Mouse (Mus musculus): ENCODE results near the gene Timp3. TPM values are rescaled to one million over a fixed set of nuclear protein-coding genes. Genes with fewer than 3 reads are reported as not detected.

Gene Timp3
- polyA plus RNA-seq, 1 experiment from 2014 or later = 91.0 TPM

DNA sequence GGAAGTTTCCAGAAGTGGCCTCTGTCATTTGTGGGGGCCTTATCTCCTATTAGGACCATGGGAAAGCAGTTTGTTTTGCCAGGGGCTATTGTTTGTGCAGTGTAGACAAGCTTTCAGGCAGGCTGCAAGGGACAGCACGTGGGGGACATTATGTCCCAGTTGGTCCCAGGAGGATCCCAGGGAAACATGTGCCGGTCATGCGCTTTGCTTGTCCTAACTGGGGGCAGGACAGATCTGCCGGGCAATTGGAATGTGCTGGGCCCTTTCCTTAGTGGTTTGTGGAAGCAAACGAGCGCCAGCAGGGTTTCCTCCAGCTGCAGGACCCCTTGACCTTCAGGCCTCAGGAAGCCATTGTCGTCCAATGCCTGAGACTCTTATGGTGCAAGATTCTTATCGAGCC lies 41.4 kb downstream of the Timp3 start:
- Histone ChIP-seq H3K36me3 (ENCODE audit: control insufficient read depth, insufficient read depth, low read length) (peaks cover 34% of the 10 kb centered on the region), H3K4me3 (ENCODE audit: control insufficient read depth in 1 of 2, insufficient read depth in 1 of 2, low read depth in 1 of 2, low read length in 2 of 2) (no peak overlapping the region), H3K27me3 (ENCODE audit: control insufficient read depth, insufficient read depth, low read length) (no peaks in the 10 kb centered on the region), H3K9ac (ENCODE audit: low read length) (no peak overlapping the region), H3K4me1 (ENCODE audit: control insufficient read depth in 2 of 2, insufficient read depth in 2 of 2, low read length in 2 of 2) (peaks cover 54 to 77% of the 10 kb centered on the region in 2 experiments), H3K27ac (replicated peaks in 1 of 2; ENCODE audit: control insufficient read depth in 1 of 2, insufficient read depth in 1 of 2, low read depth in 2 of 2, low read length in 2 of 2) (peak overlapping the region; percentile 17 to 39; a peak in 2 of 4 replicates), H3K9me3 (ENCODE audit: control insufficient read depth, low read length) (no peaks in the 10 kb centered on the region), H3K4me2 (ENCODE audit: low read length) (no peak overlapping the region)
- whole genome bisulfite sequencing = 27% methylated on average over 8 of the region's 8 CpGs
- peak; percentile 55; the same call in 1 of the 2 replicates for ATAC-seq (ENCODE audit: insufficient number of reproducible peaks, insufficient read depth, low FRiP score, low read depth)

GRCm38 (mm10) chr10:86342151-86342550 lies 42.0 kb downstream of the Timp3 start:
- peak overlapping the region in 1 of 2 experiments; percentile 39; a peak in 2 of 4 replicates for H3K27ac ChIP-seq (replicated peaks in 1 of 2; ENCODE audit: control insufficient read depth in 1 of 2, insufficient read depth in 1 of 2, low read depth in 2 of 2, low read length in 2 of 2)
- 81% methylated on average over 4 of the region's 4 CpGs for WGBS
- no peak overlapping the region for H3K4me2 ChIP-seq (ENCODE audit: low read length)
- H3K4me1 ChIP-seq (ENCODE audit: control insufficient read depth in 2 of 2, insufficient read depth in 2 of 2, low read length in 2 of 2) = peaks cover 51 to 72% of the 10 kb centered on the region in 2 experiments
- no peak overlapping the region for H3K4me3 ChIP-seq (ENCODE audit: control insufficient read depth in 1 of 2, insufficient read depth in 1 of 2, low read depth in 1 of 2, low read length in 2 of 2)
- ATAC-seq (ENCODE audit: insufficient number of reproducible peaks, insufficient read depth, low FRiP score, low read depth) = no peak
- no peaks in the 10 kb centered on the region for H3K9me3 ChIP-seq (ENCODE audit: control insufficient read depth, low read length)
- peaks cover 36% of the 10 kb centered on the region for H3K36me3 ChIP-seq (ENCODE audit: control insufficient read depth, insufficient read depth, low read length)
- H3K27me3 ChIP-seq (ENCODE audit: control insufficient read depth, insufficient read depth, low read length) = no peaks in the 10 kb centered on the region
- no peak overlapping the region for H3K9ac ChIP-seq (ENCODE audit: low read length)

DNA sequence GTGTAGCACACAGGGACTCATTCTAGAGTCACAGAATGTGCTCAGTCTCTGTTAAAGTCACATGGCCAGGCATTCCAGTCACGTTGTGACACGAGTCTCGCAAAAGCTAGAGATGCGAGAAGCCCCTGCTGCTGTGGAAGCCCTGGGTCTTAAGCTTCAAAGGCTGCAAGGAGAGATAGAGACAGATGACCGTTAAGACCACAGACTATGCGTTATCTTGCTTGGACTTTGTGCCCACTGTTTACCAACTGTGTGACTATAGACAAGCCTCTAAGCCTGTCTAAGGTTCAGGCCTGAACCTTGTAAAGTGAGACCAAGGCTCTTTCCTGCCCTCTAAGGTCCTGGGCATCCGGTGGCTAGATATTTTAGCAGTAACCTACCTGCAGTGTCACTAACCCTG lies 42.5 kb downstream of the Timp3 start:
- H3K27ac ChIP-seq (replicated peaks in 1 of 2; ENCODE audit: control insufficient read depth in 1 of 2, insufficient read depth in 1 of 2, low read depth in 2 of 2, low read length in 2 of 2) = 0 out of 4 replicates have a peak overlapping the region, but pooled peaks of 1 of the 2 experiments have one; percentile 6
- H3K9me3 ChIP-seq (ENCODE audit: control insufficient read depth, low read length) = no peaks in the 10 kb centered on the region
- WGBS = 43% methylated on average over 7 of the region's 7 CpGs
- H3K4me2 ChIP-seq (ENCODE audit: low read length) = no peak overlapping the region
- H3K27me3 ChIP-seq (ENCODE audit: control insufficient read depth, insufficient read depth, low read length) = no peaks in the 10 kb centered on the region
- H3K4me1 ChIP-seq (ENCODE audit: control insufficient read depth in 2 of 2, insufficient read depth in 2 of 2, low read length in 2 of 2) = peaks cover 51 to 71% of the 10 kb centered on the region in 2 experiments
- no peak overlapping the region for H3K9ac ChIP-seq (ENCODE audit: low read length)
- H3K4me3 ChIP-seq (ENCODE audit: control insufficient read depth in 1 of 2, insufficient read depth in 1 of 2, low read depth in 1 of 2, low read length in 2 of 2) = no peak overlapping the region
- peaks cover 41% of the 10 kb centered on the region for H3K36me3 ChIP-seq (ENCODE audit: control insufficient read depth, insufficient read depth, low read length)
- ATAC-seq (ENCODE audit: insufficient number of reproducible peaks, insufficient read depth, low FRiP score, low read depth) = no peak

- Histone ChIP-seq H3K27ac (replicated peaks in 1 of 2; ENCODE audit: control insufficient read depth in 1 of 2, insufficient read depth in 1 of 2, low read depth in 2 of 2, low read length in 2 of 2) (no peak overlapping the region), H3K4me1 (ENCODE audit: control insufficient read depth in 2 of 2, insufficient read depth in 2 of 2, low read length in 2 of 2) (peaks cover 47 to 64% of the 10 kb centered on the region in 2 experiments)
Measured at GRCm38 (mm10) chr10:86343362-86343761, 43.2 kb downstream of the Timp3 start.

DNA sequence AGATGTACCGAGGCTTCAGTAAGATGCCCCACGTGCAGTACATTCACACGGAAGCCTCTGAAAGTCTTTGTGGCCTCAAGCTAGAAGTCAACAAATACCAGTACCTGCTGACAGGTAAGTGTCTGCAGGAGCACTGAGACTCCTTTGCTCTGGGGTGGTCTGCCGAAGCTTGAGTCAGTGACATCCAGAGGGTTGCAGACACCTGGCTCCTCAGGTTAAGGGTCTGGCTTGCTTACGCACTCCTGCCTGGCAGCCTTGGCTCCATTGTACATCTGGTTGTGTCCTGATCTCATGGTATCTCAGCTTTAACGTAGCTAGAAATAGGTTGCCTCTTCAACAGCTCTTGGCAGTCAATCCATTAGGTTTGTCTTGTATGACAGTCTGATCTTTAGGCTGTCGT lies 43.8 kb downstream of the Timp3 start:
- H3K4me2 ChIP-seq (ENCODE audit: low read length) = no peak overlapping the region
- WGBS = 75% methylated on average over 7 of the region's 7 CpGs
- peaks cover 52% of the 10 kb centered on the region for H3K36me3 ChIP-seq (ENCODE audit: control insufficient read depth, insufficient read depth, low read length)
- no peak overlapping the region for H3K27ac ChIP-seq (replicated peaks in 1 of 2; ENCODE audit: control insufficient read depth in 1 of 2, insufficient read depth in 1 of 2, low read depth in 2 of 2, low read length in 2 of 2)
- no peak for ATAC-seq (ENCODE audit: insufficient number of reproducible peaks, insufficient read depth, low FRiP score, low read depth)
- H3K4me3 ChIP-seq (ENCODE audit: control insufficient read depth in 1 of 2, insufficient read depth in 1 of 2, low read depth in 1 of 2, low read length in 2 of 2) = no peak overlapping the region
- H3K9ac ChIP-seq (ENCODE audit: low read length) = no peak overlapping the region
- no peaks in the 10 kb centered on the region for H3K27me3 ChIP-seq (ENCODE audit: control insufficient read depth, insufficient read depth, low read length)
- H3K9me3 ChIP-seq (ENCODE audit: control insufficient read depth, low read length) = no peaks in the 10 kb centered on the region
- peaks cover 43 to 59% of the 10 kb centered on the region in 2 experiments for H3K4me1 ChIP-seq (ENCODE audit: control insufficient read depth in 2 of 2, insufficient read depth in 2 of 2, low read length in 2 of 2)

More at GRCm38 (mm10) chr10:86343362-86343761, 43.2 kb downstream of the Timp3 start:
- Histone ChIP-seq H3K9ac (ENCODE audit: low read length) (no peak overlapping the region), H3K4me2 (ENCODE audit: low read length) (no peak overlapping the region), H3K36me3 (ENCODE audit: control insufficient read depth, insufficient read depth, low read length) (peaks cover 47% of the 10 kb centered on the region), H3K27me3 (ENCODE audit: control insufficient read depth, insufficient read depth, low read length) (no peaks in the 10 kb centered on the region), H3K4me3 (ENCODE audit: control insufficient read depth in 1 of 2, insufficient read depth in 1 of 2, low read depth in 1 of 2, low read length in 2 of 2) (no peak overlapping the region), H3K9me3 (ENCODE audit: control insufficient read depth, low read length) (no peaks in the 10 kb centered on the region)
- ATAC-seq (ENCODE audit: insufficient number of reproducible peaks, insufficient read depth, low FRiP score, low read depth) = no peak
- WGBS = 80% methylated on average over 6 of the region's 6 CpGs

DNA sequence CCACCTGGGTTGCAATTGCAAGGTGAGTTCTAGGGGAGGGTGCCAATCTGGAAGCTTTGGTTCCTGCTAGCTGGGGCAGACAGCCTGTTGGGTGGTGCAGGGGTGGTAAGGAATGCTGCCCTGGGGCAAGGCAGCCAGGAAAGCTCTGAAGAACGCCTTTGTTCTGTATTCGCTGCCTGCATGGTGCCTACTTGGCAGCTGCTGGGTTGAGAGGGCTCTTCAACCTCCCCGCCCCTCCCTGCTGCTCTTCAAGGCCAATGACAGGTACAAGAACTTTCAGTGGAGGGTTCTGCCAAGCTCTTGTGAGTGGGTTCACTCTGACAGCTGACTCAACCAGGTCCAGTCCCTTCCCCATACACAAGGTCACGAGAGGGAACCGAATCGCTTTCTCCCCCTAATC lies 44.5 kb downstream of the Timp3 start:
- H3K4me1 ChIP-seq (ENCODE audit: control insufficient read depth in 2 of 2, insufficient read depth in 2 of 2, low read length in 2 of 2) = peaks cover 39 to 51% of the 10 kb centered on the region in 2 experiments
- H3K9ac ChIP-seq (ENCODE audit: low read length) = no peak overlapping the region
- 75% methylated on average over 6 of the region's 6 CpGs for WGBS
- ATAC-seq (ENCODE audit: insufficient number of reproducible peaks, insufficient read depth, low FRiP score, low read depth) = no peak
- H3K9me3 ChIP-seq (ENCODE audit: control insufficient read depth, low read length) = no peaks in the 10 kb centered on the region
- no peak overlapping the region for H3K4me3 ChIP-seq (ENCODE audit: control insufficient read depth in 1 of 2, insufficient read depth in 1 of 2, low read depth in 1 of 2, low read length in 2 of 2)
- peaks cover 55% of the 10 kb centered on the region for H3K36me3 ChIP-seq (ENCODE audit: control insufficient read depth, insufficient read depth, low read length)
- no peak overlapping the region for H3K27ac ChIP-seq (replicated peaks in 1 of 2; ENCODE audit: control insufficient read depth in 1 of 2, insufficient read depth in 1 of 2, low read depth in 2 of 2, low read length in 2 of 2)
- no peaks in the 10 kb centered on the region for H3K27me3 ChIP-seq (ENCODE audit: control insufficient read depth, insufficient read depth, low read length)
- H3K4me2 ChIP-seq (ENCODE audit: low read length) = no peak overlapping the region

DNA sequence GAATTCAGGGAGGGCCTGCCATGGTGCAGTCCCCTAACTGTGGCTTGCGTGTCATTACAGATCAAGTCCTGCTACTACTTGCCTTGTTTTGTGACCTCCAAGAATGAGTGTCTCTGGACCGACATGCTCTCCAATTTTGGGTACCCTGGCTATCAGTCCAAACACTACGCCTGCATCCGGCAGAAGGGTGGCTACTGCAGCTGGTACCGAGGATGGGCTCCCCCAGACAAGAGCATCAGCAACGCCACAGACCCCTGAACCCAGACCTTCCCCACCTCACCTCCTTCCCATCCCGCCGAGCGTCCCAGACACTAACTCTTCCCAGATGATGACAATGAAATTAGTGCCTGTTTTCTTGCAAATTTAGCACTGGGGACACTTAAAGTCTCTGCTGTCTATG lies 45.5 kb downstream of the Timp3 start:
- Histone ChIP-seq H3K9me3 (ENCODE audit: control insufficient read depth, low read length) (no peaks in the 10 kb centered on the region), H3K27me3 (ENCODE audit: control insufficient read depth, insufficient read depth, low read length) (no peaks in the 10 kb centered on the region), H3K4me1 (ENCODE audit: control insufficient read depth in 2 of 2, insufficient read depth in 2 of 2, low read length in 2 of 2) (peaks cover 31 to 42% of the 10 kb centered on the region in 2 experiments), H3K4me2 (ENCODE audit: low read length) (no peak overlapping the region), H3K36me3 (ENCODE audit: control insufficient read depth, insufficient read depth, low read length) (peaks cover 52% of the 10 kb centered on the region), H3K27ac (replicated peaks in 1 of 2; ENCODE audit: control insufficient read depth in 1 of 2, insufficient read depth in 1 of 2, low read depth in 2 of 2, low read length in 2 of 2) (no peak overlapping the region), H3K4me3 (ENCODE audit: control insufficient read depth in 1 of 2, insufficient read depth in 1 of 2, low read depth in 1 of 2, low read length in 2 of 2) (no peak overlapping the region), H3K9ac (ENCODE audit: low read length) (no peak overlapping the region)
- no peak for ATAC-seq (ENCODE audit: insufficient number of reproducible peaks, insufficient read depth, low FRiP score, low read depth)
- 90% methylated on average over 9 of the region's 9 CpGs for WGBS

DNA sequence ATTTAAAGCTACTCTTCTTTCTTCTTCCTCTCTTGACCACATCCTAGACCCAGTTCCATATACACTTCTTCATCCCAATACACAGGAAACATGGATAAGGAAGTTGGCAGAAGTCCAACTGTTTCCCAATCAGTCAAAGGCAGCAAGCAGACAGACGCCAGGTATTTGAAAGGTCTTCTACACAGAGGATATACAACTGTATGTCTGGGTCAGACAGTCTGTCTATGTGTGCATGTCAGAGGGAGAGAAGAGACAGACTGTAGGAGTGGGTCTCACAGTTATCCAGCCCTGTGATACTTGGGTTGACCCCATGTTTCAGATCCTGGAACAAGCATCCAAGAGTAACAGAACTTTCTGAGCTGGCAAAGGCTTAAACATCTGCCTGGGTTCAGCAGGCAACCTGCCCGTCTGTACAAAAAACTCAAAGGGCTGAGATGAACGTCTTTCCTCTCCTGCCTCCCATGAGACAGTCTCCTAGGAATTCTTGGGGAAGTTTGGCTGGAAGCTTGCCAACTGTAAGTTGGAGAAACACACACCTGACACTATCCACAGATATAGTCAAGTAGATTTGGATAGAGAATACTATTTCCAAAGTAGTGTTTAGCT lies 46.2 kb downstream of the Timp3 start:
- no peak overlapping the region for H3K9ac ChIP-seq (ENCODE audit: low read length)
- no peaks in the 10 kb centered on the region for H3K9me3 ChIP-seq (ENCODE audit: control insufficient read depth, low read length)
- H3K27me3 ChIP-seq (ENCODE audit: control insufficient read depth, insufficient read depth, low read length) = no peaks in the 10 kb centered on the region
- H3K4me3 ChIP-seq (ENCODE audit: control insufficient read depth in 1 of 2, insufficient read depth in 1 of 2, low read depth in 1 of 2, low read length in 2 of 2) = no peak overlapping the region
- peaks cover 26 to 35% of the 10 kb centered on the region in 2 experiments for H3K4me1 ChIP-seq (ENCODE audit: control insufficient read depth in 2 of 2, insufficient read depth in 2 of 2, low read length in 2 of 2)
- H3K27ac ChIP-seq (replicated peaks in 1 of 2; ENCODE audit: control insufficient read depth in 1 of 2, insufficient read depth in 1 of 2, low read depth in 2 of 2, low read length in 2 of 2) = no peak overlapping the region
- H3K4me2 ChIP-seq (ENCODE audit: low read length) = no peak overlapping the region
- 35% methylated on average over 3 of the region's 3 CpGs for WGBS
- peaks cover 52% of the 10 kb centered on the region for H3K36me3 ChIP-seq (ENCODE audit: control insufficient read depth, insufficient read depth, low read length)
- ATAC-seq (ENCODE audit: insufficient number of reproducible peaks, insufficient read depth, low FRiP score, low read depth) = no peak

Measured in heart, embryonic 14.5 days (tissue).